Mouse (Mus musculus) midbrain, embryonic 12.5 days (tissue): ENCODE results near the gene Ubald1. TPM values are rescaled to one million over a fixed set of nuclear protein-coding genes. Genes with fewer than 3 reads are reported as not detected.
A peak's percentile ranks its signal among the peaks of the same experiment; 100 is the strongest.

Source experiments
- ATAC-seq: fragments of 200-750 bp; cut with Nextera tagmentation; 2 replicates; pipeline ENCODE4 v1.8.0; 2017; ENCODE audit warnings: low read depth, moderate TSS enrichment, moderate library complexity; ENCODE audit not compliant: low FRiP score
- H3K27ac ChIP-seq: fragments of 300-500 bp; sonication (generic); replicated peaks from 2 replicates; pipeline ENCODE4 v1.5.1; 2016; ENCODE audit warnings: mild to moderate bottlenecking
- H3K27me3 ChIP-seq: fragments of 300-500 bp; sonication (generic); 2 replicates; pipeline ENCODE4 v1.6.1; 2016; ENCODE audit warnings: mild to moderate bottlenecking
- H3K36me3 ChIP-seq: fragments of 300-500 bp; sonication (generic); 2 replicates; pipeline ENCODE4 v1.6.1; 2016
- H3K4me1 ChIP-seq: fragments of 300-500 bp; sonication (generic); 2 replicates; pipeline ENCODE4 v1.6.1; 2016
- H3K4me2 ChIP-seq: fragments of 300-500 bp; sonication (generic); replicated peaks from 2 replicates; pipeline ENCODE4 v1.6.1; 2016; ENCODE audit warnings: mild to moderate bottlenecking, moderate library complexity
- H3K4me3 ChIP-seq: fragments of 300-500 bp; sonication (generic); 2 replicates; pipeline ENCODE4 v1.5.1; 2016; ENCODE audit warnings: mild to moderate bottlenecking
- H3K9ac ChIP-seq: fragments of 300-500 bp; sonication (generic); replicated peaks from 2 replicates; pipeline ENCODE4 v1.6.1; 2016; ENCODE audit warnings: mild to moderate bottlenecking, moderate library complexity
- H3K9me3 ChIP-seq: fragments of 300-500 bp; sonication (generic); 2 replicates; pipeline ENCODE4 v1.6.1; 2016; ENCODE audit warnings: mild to moderate bottlenecking
- WGBS: fragments of 180-500 bp; shearing (Covaris S2); methylation state at CpG from one replicate; pipeline ENCODE4 v1.1.7; 2016; 5-methylcytosine and 5-hydroxymethylcytosine counted together
- polyA plus RNA-seq: library from polyadenylated mRNA; unstranded; fragments of >200 nt; fragmentation: Nextera tagmentation; extraction: Ambion mirVana; gene quantifications from 2 replicates; pipeline ENCODE4 v1.2.1, GENCODE M21; 2016

The Ubald1 gene
- polyA plus RNA-seq = 31.7 and 31.9 TPM in 2 replicates

- peak within 1 kb of the TSS; percentile 97 for H3K27ac ChIP-seq
- peaks cover 38% of the 10 kb centered on the region for H3K4me1 ChIP-seq
- WGBS = under 1% methylated on average over 48 of the region's 48 CpGs
- H3K4me3 ChIP-seq = peak within 1 kb of the TSS; percentile 89
- H3K27me3 ChIP-seq = no peaks in the 10 kb centered on the region
- no peaks in the 10 kb centered on the region for H3K9me3 ChIP-seq
- peak within 1 kb of the TSS; percentile 87 for H3K4me2 ChIP-seq
- peaks cover 10% of the 10 kb centered on the region for H3K36me3 ChIP-seq
- peak within 1 kb of the TSS; percentile 86 for H3K9ac ChIP-seq
- peak; percentile 89 for ATAC-seq
Observed at GRCm38 (mm10) chr16:4880136-4880825, at the start of gene Ubald1. Gene Ubald1 (minus strand): TSS chr16:4880315.

GRCm38 (mm10) chr16:4928474-4928873 is 48.4 kb upstream of the Ubald1 start:
- H3K9me3 ChIP-seq = no peaks in the 10 kb centered on the region
- H3K4me2 ChIP-seq = no peak overlapping the region
- no peak overlapping the region for H3K9ac ChIP-seq
- WGBS = 97% methylated on average over 2 of the region's 2 CpGs
- H3K27me3 ChIP-seq = no peaks in the 10 kb centered on the region
- H3K4me1 ChIP-seq = no peaks in the 10 kb centered on the region
- peaks cover 97% of the 10 kb centered on the region for H3K36me3 ChIP-seq
- H3K27ac ChIP-seq = no peak overlapping the region
- no peak for ATAC-seq
- H3K4me3 ChIP-seq = no peak overlapping the region

- H3K4me2 ChIP-seq = no peak overlapping the region
- ATAC-seq = no peak
- no peaks in the 10 kb centered on the region for H3K4me1 ChIP-seq
- 94% methylated on average over 7 of the region's 7 CpGs for WGBS
- no peaks in the 10 kb centered on the region for H3K27me3 ChIP-seq
- H3K4me3 ChIP-seq = no peak overlapping the region
- H3K9me3 ChIP-seq = no peaks in the 10 kb centered on the region
- H3K9ac ChIP-seq = no peak overlapping the region
- no peak overlapping the region for H3K27ac ChIP-seq
- H3K36me3 ChIP-seq = peaks cover 97% of the 10 kb centered on the region
Observed at GRCm38 (mm10) chr16:4927967-4928366, 47.9 kb upstream of the Ubald1 start.

- no peak overlapping the region for H3K4me2 ChIP-seq
- peaks cover 78% of the 10 kb centered on the region for H3K36me3 ChIP-seq
- no peak overlapping the region for H3K4me3 ChIP-seq
- no peak overlapping the region for H3K9ac ChIP-seq
- H3K27me3 ChIP-seq = no peaks in the 10 kb centered on the region
- H3K4me1 ChIP-seq = no peaks in the 10 kb centered on the region
- no peak overlapping the region for H3K27ac ChIP-seq
- 94% methylated on average over 5 of the region's 5 CpGs for WGBS
- no peaks in the 10 kb centered on the region for H3K9me3 ChIP-seq
- no peak for ATAC-seq
Observed at GRCm38 (mm10) chr16:4923996-4924395, 43.9 kb upstream of the Ubald1 start.

- H3K36me3 ChIP-seq = peaks cover 63% of the 10 kb centered on the region
- WGBS = 92% methylated on average over 6 of the region's 6 CpGs
- no peak for ATAC-seq
Observed at GRCm38 (mm10) chr16:4922481-4922880, 42.4 kb upstream of the Ubald1 start.

GRCm38 (mm10) chr16:4920556-4920955 is 40.4 kb upstream of the Ubald1 start:
- Histone ChIP-seq H3K27ac (no peak overlapping the region), H3K4me1 (no peaks in the 10 kb centered on the region), H3K9me3 (no peaks in the 10 kb centered on the region), H3K4me3 (no peak overlapping the region), H3K27me3 (no peaks in the 10 kb centered on the region), H3K4me2 (no peak overlapping the region), H3K36me3 (peaks cover 52% of the 10 kb centered on the region), H3K9ac (no peak overlapping the region)
- ATAC-seq = no peak
- 76% methylated on average over 4 of the region's 4 CpGs for WGBS

More at GRCm38 (mm10) chr16:4922481-4922880, 42.4 kb upstream of the Ubald1 start:
- Histone ChIP-seq H3K4me2 (no peak overlapping the region), H3K9me3 (no peaks in the 10 kb centered on the region), H3K27ac (no peak overlapping the region), H3K4me3 (no peak overlapping the region), H3K27me3 (no peaks in the 10 kb centered on the region), H3K4me1 (no peaks in the 10 kb centered on the region), H3K9ac (no peak overlapping the region)

- no peak for ATAC-seq
- 0 out of 2 replicates have a peak, but pooled peaks cover 3% of the 10 kb centered on the region for H3K4me1 ChIP-seq
- H3K4me2 ChIP-seq = no peak overlapping the region
- 83% methylated on average over 2 of the region's 2 CpGs for WGBS
- H3K9ac ChIP-seq = no peak overlapping the region
- H3K36me3 ChIP-seq = peaks cover 40% of the 10 kb centered on the region
- no peak overlapping the region for H3K27ac ChIP-seq
- no peaks in the 10 kb centered on the region for H3K27me3 ChIP-seq
- H3K9me3 ChIP-seq = no peaks in the 10 kb centered on the region
- no peak overlapping the region for H3K4me3 ChIP-seq
Observed at GRCm38 (mm10) chr16:4916608-4917007, 36.5 kb upstream of the Ubald1 start.

GRCm38 (mm10) chr16:4915931-4916330 is 35.8 kb upstream of the Ubald1 start:
- no peak for ATAC-seq
- H3K4me2 ChIP-seq = no peak overlapping the region
- 94% methylated on average over 3 of the region's 3 CpGs for WGBS
- H3K4me3 ChIP-seq = no peak overlapping the region
- 0 out of 2 replicates have a peak, but pooled peaks cover 3% of the 10 kb centered on the region for H3K4me1 ChIP-seq
- no peak overlapping the region for H3K9ac ChIP-seq
- no peaks in the 10 kb centered on the region for H3K9me3 ChIP-seq
- H3K27me3 ChIP-seq = no peaks in the 10 kb centered on the region
- H3K27ac ChIP-seq = no peak overlapping the region
- H3K36me3 ChIP-seq = peaks cover 47% of the 10 kb centered on the region

- H3K4me3 ChIP-seq = no peak overlapping the region
- 0 out of 2 replicates have a peak, but pooled peaks cover 3% of the 10 kb centered on the region for H3K4me1 ChIP-seq
- peaks cover 56% of the 10 kb centered on the region for H3K36me3 ChIP-seq
- H3K9ac ChIP-seq = no peak overlapping the region
- no peak overlapping the region for H3K4me2 ChIP-seq
- H3K27me3 ChIP-seq = no peaks in the 10 kb centered on the region
- H3K27ac ChIP-seq = 0 out of 2 replicates have a peak overlapping the region, but pooled peaks have one; percentile 3
- 35% methylated on average over 12 of the region's 12 CpGs for whole genome bisulfite sequencing
- ATAC-seq = peak; percentile 71; the same call in 1 of the 2 replicates
- no peaks in the 10 kb centered on the region for H3K9me3 ChIP-seq
Observed at GRCm38 (mm10) chr16:4913783-4914735, 33.9 kb upstream of the Ubald1 start.

- 0 out of 2 replicates have a peak overlapping the region, but pooled peaks have one; percentile 3 for H3K27ac ChIP-seq
- H3K4me3 ChIP-seq = no peak overlapping the region
- ATAC-seq = peak; percentile 55; the same call in 1 of the 2 replicates
- no peaks in the 10 kb centered on the region for H3K9me3 ChIP-seq
- H3K27me3 ChIP-seq = no peaks in the 10 kb centered on the region
- H3K9ac ChIP-seq = no peak overlapping the region
- H3K36me3 ChIP-seq = peaks cover 59% of the 10 kb centered on the region
- WGBS = 79% methylated on average over 11 of the region's 11 CpGs
- H3K4me2 ChIP-seq = no peak overlapping the region
- H3K4me1 ChIP-seq = 0 out of 2 replicates have a peak, but pooled peaks cover 3% of the 10 kb centered on the region
Observed at GRCm38 (mm10) chr16:4912907-4913782, 33.0 kb upstream of the Ubald1 start.

GRCm38 (mm10) chr16:4912074-4912648 is 32.0 kb upstream of the Ubald1 start:
- Histone ChIP-seq H3K4me2 (no peak overlapping the region), H3K9ac (no peak overlapping the region), H3K9me3 (no peaks in the 10 kb centered on the region), H3K27me3 (no peaks in the 10 kb centered on the region), H3K4me1 (0 out of 2 replicates have a peak, but pooled peaks cover 3% of the 10 kb centered on the region), H3K36me3 (peaks cover 59% of the 10 kb centered on the region), H3K27ac (no peak overlapping the region), H3K4me3 (no peak overlapping the region)
- ATAC-seq = no peak
- WGBS = 82% methylated on average over 10 of the region's 10 CpGs
